Mouse (Mus musculus): ENCODE measurements around the gene Wdr62. TPM values are rescaled to one million over a fixed set of nuclear protein-coding genes. Genes with fewer than 3 reads are reported as not detected.

Wdr62 gene
- polyA plus RNA-seq, 1 experiment from 2014 or later = 8.7 TPM

DNA sequence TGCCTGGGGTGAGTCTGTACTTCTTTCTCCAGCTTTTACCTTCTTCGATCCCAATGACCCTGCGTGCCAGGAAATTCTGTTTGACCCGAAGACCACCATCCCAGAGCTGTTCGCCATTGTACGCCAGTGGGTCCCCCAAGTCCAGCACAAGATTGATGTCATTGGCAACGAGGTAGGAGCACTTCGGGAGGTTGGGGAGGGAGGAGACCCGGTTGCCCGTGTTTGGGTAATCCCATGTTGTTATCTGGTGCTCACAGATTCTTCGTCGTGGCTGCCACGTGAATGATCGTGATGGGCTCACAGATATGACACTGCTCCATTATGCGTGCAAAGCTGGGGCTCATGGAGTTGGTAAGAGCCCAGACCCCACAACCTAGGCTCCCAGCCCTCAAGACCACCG is 16.6 kb upstream of the Wdr62 start:
- Histone ChIP-seq H3K9me3 (ENCODE audit: control insufficient read depth, low read length) (no peaks in the 10 kb centered on the region), H3K4me1 (ENCODE audit: control insufficient read depth in 2 of 2, insufficient read depth in 2 of 2, low read length in 2 of 2) (peaks cover 0 to 2% of the 10 kb centered on the region in 2 experiments; a peak in 1 of 4 replicates), H3K9ac (ENCODE audit: low read length) (no peak overlapping the region), H3K4me3 (ENCODE audit: control insufficient read depth in 1 of 2, insufficient read depth in 1 of 2, low read depth in 1 of 2, low read length in 2 of 2) (no peak overlapping the region), H3K27me3 (ENCODE audit: control insufficient read depth, insufficient read depth, low read length) (no peaks in the 10 kb centered on the region), H3K27ac (replicated peaks in 1 of 2; ENCODE audit: control insufficient read depth in 1 of 2, insufficient read depth in 1 of 2, low read depth in 2 of 2, low read length in 2 of 2) (no peak overlapping the region), H3K4me2 (ENCODE audit: low read length) (no peak overlapping the region), H3K36me3 (ENCODE audit: control insufficient read depth, insufficient read depth, low read length) (0 out of 2 replicates have a peak, but pooled peaks cover 8% of the 10 kb centered on the region)
- no peak for ATAC-seq (ENCODE audit: insufficient number of reproducible peaks, insufficient read depth, low FRiP score, low read depth)
- 89% methylated on average over 15 of the region's 15 CpGs for WGBS

DNA sequence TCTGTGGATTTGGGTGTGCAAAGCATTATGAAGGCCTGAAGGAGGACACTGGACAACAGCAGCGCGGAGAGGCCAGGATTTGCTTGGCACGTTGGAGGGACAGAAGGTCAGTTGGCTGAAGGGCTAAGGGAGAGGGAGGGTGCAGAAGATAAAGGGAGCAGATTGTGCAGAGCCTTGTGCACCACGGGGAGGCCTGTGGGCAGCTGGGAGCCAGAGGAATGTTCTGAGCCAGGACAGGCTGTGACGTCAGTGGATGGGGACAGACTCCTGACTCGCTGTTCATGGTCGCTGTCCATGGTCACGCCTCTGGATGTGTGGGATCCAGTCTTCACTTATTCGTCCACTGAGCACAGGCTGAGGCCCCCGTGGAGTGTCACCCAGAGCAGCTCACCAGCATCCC is 14.9 kb upstream of the Wdr62 start:
- Histone ChIP-seq H3K4me3 (ENCODE audit: control insufficient read depth in 1 of 2, insufficient read depth in 1 of 2, low read depth in 1 of 2, low read length in 2 of 2) (no peak overlapping the region), H3K9ac (ENCODE audit: low read length) (no peak overlapping the region), H3K4me2 (ENCODE audit: low read length) (no peak overlapping the region), H3K9me3 (ENCODE audit: control insufficient read depth, low read length) (no peaks in the 10 kb centered on the region), H3K4me1 (ENCODE audit: control insufficient read depth in 2 of 2, insufficient read depth in 2 of 2, low read length in 2 of 2) (peaks cover 6 to 7% of the 10 kb centered on the region in 2 experiments; a peak in 3 of 4 replicates), H3K27ac (replicated peaks in 1 of 2; ENCODE audit: control insufficient read depth in 1 of 2, insufficient read depth in 1 of 2, low read depth in 2 of 2, low read length in 2 of 2) (no peak overlapping the region), H3K36me3 (ENCODE audit: control insufficient read depth, insufficient read depth, low read length) (0 out of 2 replicates have a peak, but pooled peaks cover 8% of the 10 kb centered on the region), H3K27me3 (ENCODE audit: control insufficient read depth, insufficient read depth, low read length) (no peaks in the 10 kb centered on the region)
- 36% methylated on average over 10 of the region's 10 CpGs for WGBS
- peak; percentile 40; the same call in 1 of the 2 replicates for ATAC-seq (ENCODE audit: insufficient number of reproducible peaks, insufficient read depth, low FRiP score, low read depth)

DNA sequence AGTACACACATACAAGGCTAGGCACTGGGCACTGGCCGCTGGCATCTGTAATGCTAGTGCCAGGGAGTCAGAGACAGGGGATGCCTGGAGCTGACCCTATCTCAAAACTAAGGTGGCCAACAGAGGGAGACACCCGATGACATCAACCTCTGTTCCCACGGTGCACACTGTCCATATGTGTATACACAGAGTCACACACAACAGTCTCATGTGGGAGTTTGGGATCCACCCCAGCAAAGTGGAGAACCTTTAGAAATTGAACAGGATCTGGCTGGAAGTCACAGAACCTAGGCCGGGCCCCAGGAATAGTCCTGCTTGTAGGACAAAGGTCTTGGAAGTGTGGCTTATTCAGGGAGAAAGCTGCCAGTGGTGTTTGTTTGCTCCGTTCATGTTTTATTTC is 14.1 kb upstream of the Wdr62 start:
- Histone ChIP-seq H3K4me2 (ENCODE audit: low read length) (no peak overlapping the region), H3K36me3 (ENCODE audit: control insufficient read depth, insufficient read depth, low read length) (0 out of 2 replicates have a peak, but pooled peaks cover 8% of the 10 kb centered on the region), H3K4me1 (ENCODE audit: control insufficient read depth in 2 of 2, insufficient read depth in 2 of 2, low read length in 2 of 2) (peaks cover 6 to 7% of the 10 kb centered on the region in 2 experiments; a peak in 3 of 4 replicates), H3K4me3 (ENCODE audit: control insufficient read depth in 1 of 2, insufficient read depth in 1 of 2, low read depth in 1 of 2, low read length in 2 of 2) (no peak overlapping the region), H3K9me3 (ENCODE audit: control insufficient read depth, low read length) (no peaks in the 10 kb centered on the region), H3K27ac (replicated peaks in 1 of 2; ENCODE audit: control insufficient read depth in 1 of 2, insufficient read depth in 1 of 2, low read depth in 2 of 2, low read length in 2 of 2) (no peak overlapping the region), H3K9ac (ENCODE audit: low read length) (no peak overlapping the region), H3K27me3 (ENCODE audit: control insufficient read depth, insufficient read depth, low read length) (no peaks in the 10 kb centered on the region)
- WGBS = 85% methylated on average over 5 of the region's 5 CpGs
- no peak for ATAC-seq (ENCODE audit: insufficient number of reproducible peaks, insufficient read depth, low FRiP score, low read depth)

DNA sequence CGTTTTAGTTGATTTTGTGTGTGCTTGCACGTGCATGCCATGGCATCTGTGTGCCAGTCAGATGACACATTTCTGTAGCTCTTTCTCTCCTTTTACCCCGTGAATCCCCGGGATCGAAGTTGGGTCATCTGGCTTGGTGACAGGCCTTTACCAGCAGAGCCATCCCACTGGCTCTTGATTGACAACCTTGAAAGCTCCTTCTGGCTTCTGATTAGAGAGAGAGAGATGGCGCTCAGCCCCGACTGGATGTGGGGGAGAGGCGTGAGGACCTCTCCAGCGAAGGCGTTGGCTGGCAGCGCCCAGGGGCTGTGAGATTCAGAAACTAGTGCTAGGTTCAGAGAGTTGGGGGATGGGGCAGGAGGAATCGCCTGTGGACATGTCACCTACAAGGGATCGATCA is 13.6 kb upstream of the Wdr62 start:
- Histone ChIP-seq H3K9me3 (ENCODE audit: control insufficient read depth, low read length) (no peaks in the 10 kb centered on the region), H3K4me2 (ENCODE audit: low read length) (no peak overlapping the region), H3K4me1 (ENCODE audit: control insufficient read depth in 2 of 2, insufficient read depth in 2 of 2, low read length in 2 of 2) (peaks cover 6 to 7% of the 10 kb centered on the region in 2 experiments; a peak in 3 of 4 replicates), H3K27me3 (ENCODE audit: control insufficient read depth, insufficient read depth, low read length) (no peaks in the 10 kb centered on the region; the same call in 1 of the 2 replicates), H3K36me3 (ENCODE audit: control insufficient read depth, insufficient read depth, low read length) (0 out of 2 replicates have a peak, but pooled peaks cover 8% of the 10 kb centered on the region), H3K27ac (replicated peaks in 1 of 2; ENCODE audit: control insufficient read depth in 1 of 2, insufficient read depth in 1 of 2, low read depth in 2 of 2, low read length in 2 of 2) (no peak overlapping the region), H3K9ac (ENCODE audit: low read length) (no peak overlapping the region), H3K4me3 (ENCODE audit: control insufficient read depth in 1 of 2, insufficient read depth in 1 of 2, low read depth in 1 of 2, low read length in 2 of 2) (no peak overlapping the region)
- 54% methylated on average over 13 of the region's 13 CpGs for WGBS
- no peak for ATAC-seq (ENCODE audit: insufficient number of reproducible peaks, insufficient read depth, low FRiP score, low read depth)

DNA sequence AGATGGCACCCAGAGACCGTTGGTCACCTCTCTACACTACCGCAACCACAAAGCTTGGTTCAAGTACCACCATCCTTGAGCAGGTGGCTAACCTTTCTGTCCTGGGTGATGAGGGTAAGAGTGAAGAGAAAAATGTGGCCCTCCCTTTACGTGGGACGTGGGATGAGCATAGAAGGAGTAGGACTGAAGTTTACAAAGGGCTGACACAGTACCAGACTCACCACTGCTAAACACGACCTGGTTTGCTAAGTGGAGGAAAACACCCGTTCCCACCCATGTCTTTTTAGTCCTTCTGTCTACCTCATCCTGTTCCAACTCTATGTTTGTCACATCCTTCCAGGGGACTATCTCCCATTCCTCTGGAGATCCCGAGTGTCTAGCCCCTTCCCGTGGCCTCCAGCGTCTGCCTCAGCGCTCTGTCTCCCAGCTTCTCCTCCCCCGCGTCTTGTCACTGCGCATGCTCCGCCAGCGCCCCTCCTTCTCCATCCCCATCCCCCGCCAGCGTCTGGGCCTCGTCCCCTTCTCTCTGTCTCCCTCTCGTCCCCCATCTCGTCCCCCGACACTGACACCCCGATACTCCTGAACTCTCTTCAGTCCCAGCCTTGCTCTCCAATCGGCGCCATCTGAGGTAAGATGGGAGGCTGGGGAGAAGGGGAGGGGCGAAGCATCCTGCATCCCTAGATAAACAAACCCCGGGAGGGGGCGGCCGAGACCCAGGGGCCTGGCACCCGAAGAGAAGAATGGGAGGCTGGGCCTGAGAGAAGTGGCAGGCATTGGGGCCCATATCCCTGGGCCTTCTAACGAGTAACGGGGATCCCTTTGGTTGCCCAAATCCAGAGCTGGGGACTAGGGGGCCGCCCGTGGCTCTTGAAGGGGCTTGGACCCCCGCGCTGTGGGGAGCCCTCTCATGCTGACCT is 11.3 kb upstream of the Wdr62 start, which contains the start of gene Clip3:
TSS of gene Clip3 (plus strand) at position 514 of the 917 bp plus-strand sequence.
- H3K9ac ChIP-seq (ENCODE audit: low read length) = peak within 1 kb of the TSS; percentile 69
- H3K9me3 ChIP-seq (ENCODE audit: control insufficient read depth, low read length) = no peaks in the 10 kb centered on the region
- H3K4me2 ChIP-seq (ENCODE audit: low read length) = peak within 1 kb of the TSS; percentile 56
- H3K27me3 ChIP-seq (ENCODE audit: control insufficient read depth, insufficient read depth, low read length) = no peaks in the 10 kb centered on the region; the same call in 1 of the 2 replicates
- no peak for ATAC-seq (ENCODE audit: insufficient number of reproducible peaks, insufficient read depth, low FRiP score, low read depth)
- peak within 1 kb of the TSS; percentile 51 to 77 for H3K4me3 ChIP-seq (ENCODE audit: control insufficient read depth in 1 of 2, insufficient read depth in 1 of 2, low read depth in 1 of 2, low read length in 2 of 2)
- H3K27ac ChIP-seq (replicated peaks in 1 of 2; ENCODE audit: control insufficient read depth in 1 of 2, insufficient read depth in 1 of 2, low read depth in 2 of 2, low read length in 2 of 2) = peak within 1 kb of the TSS; percentile 15 to 28; a peak in 2 of 4 replicates
- WGBS = 7% methylated on average over 35 of the region's 35 CpGs
- peaks cover 6 to 7% of the 10 kb centered on the region in 2 experiments; a peak in 3 of 4 replicates for H3K4me1 ChIP-seq (ENCODE audit: control insufficient read depth in 2 of 2, insufficient read depth in 2 of 2, low read length in 2 of 2)
- no peaks in the 10 kb centered on the region for H3K36me3 ChIP-seq (ENCODE audit: control insufficient read depth, insufficient read depth, low read length)

DNA sequence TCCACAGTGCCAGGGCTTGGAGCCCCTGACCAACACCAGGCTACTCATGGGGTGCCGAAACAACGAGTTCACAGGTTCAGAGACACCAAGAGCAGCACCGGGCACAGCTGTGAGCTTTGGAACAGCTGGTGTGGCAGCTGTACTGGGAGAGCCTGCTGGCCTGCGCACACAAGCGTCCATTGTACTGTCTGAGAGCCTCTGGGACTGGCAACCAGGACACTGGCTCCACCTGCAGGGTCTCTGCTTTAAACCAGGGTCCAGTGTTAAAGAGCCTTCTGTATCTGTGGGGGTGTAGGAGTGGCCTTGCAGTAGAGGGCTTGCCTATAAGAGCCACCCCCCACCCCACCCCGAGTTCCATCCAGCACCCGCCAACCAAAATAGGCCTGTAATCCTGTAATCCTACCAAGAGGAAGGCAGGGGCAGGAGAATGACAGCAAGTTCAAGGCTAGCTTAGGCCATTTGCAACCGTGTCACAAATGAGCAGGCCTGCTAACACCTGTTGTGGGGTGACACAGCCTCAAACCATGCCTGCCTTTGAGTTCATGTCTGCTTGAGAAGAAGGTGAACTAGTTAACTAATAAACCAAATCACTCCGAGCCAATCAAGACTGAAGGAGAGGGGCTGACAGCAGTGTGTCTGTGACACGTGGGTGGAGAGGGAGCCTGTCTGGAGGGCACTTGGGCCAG is 9.6 kb upstream of the Wdr62 start:
- ATAC-seq (ENCODE audit: insufficient number of reproducible peaks, insufficient read depth, low FRiP score, low read depth) = peak; percentile 56; the same call in 1 of the 2 replicates
- Histone ChIP-seq H3K27ac (replicated peaks in 1 of 2; ENCODE audit: control insufficient read depth in 1 of 2, insufficient read depth in 1 of 2, low read depth in 2 of 2, low read length in 2 of 2) (no peak overlapping the region), H3K9ac (ENCODE audit: low read length) (no peak overlapping the region)

DNA sequence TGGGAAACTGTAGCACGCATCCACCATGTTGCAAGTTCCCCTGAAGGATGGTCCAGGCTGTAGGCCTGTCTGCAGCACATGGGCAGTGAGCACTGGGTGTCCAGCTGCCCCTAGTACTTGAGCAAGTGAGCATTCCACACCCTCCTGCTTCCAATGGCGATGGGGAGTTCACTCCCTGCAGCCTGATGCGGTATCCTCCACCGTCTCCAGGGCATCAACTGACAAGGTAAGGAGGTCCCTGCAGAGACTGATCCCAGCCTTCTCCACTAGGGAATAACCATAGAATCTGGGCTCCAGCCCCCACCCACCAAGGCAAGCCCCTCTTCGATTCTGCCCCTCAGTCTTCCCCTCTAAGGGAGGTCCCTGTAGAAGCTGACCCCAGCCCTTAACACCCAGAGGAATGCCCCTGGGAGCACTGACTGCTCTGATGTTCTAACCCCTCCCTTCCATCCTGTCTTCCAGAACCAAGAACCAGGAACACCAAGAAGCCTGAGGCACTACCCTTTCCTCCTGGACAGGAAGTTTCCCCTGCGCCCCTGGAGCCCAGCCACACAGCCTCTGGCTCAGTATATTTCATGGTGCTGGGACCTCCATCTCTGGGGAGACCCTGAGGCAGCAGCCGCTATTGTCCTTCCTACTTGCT is 9.0 kb upstream of the Wdr62 start:
- Histone ChIP-seq H3K9ac (ENCODE audit: low read length) (no peak overlapping the region), H3K27ac (replicated peaks in 1 of 2; ENCODE audit: control insufficient read depth in 1 of 2, insufficient read depth in 1 of 2, low read depth in 2 of 2, low read length in 2 of 2) (no peak overlapping the region)

More for the DNA sequence above, 9.6 kb upstream of the Wdr62 start:
- Histone ChIP-seq H3K4me3 (ENCODE audit: control insufficient read depth in 1 of 2, insufficient read depth in 1 of 2, low read depth in 1 of 2, low read length in 2 of 2) (no peak overlapping the region), H3K27me3 (ENCODE audit: control insufficient read depth, insufficient read depth, low read length) (no peaks in the 10 kb centered on the region; the same call in 1 of the 2 replicates), H3K36me3 (ENCODE audit: control insufficient read depth, insufficient read depth, low read length) (no peaks in the 10 kb centered on the region), H3K4me2 (ENCODE audit: low read length) (no peak overlapping the region), H3K9me3 (ENCODE audit: control insufficient read depth, low read length) (no peaks in the 10 kb centered on the region), H3K4me1 (ENCODE audit: control insufficient read depth in 2 of 2, insufficient read depth in 2 of 2, low read length in 2 of 2) (peaks cover 6 to 7% of the 10 kb centered on the region in 2 experiments; a peak in 3 of 4 replicates)
- WGBS = 54% methylated on average over 10 of the region's 10 CpGs

More for the DNA sequence above, 9.0 kb upstream of the Wdr62 start:
- Histone ChIP-seq H3K4me1 (ENCODE audit: control insufficient read depth in 2 of 2, insufficient read depth in 2 of 2, low read length in 2 of 2) (peaks cover 6 to 7% of the 10 kb centered on the region in 2 experiments; a peak in 3 of 4 replicates), H3K36me3 (ENCODE audit: control insufficient read depth, insufficient read depth, low read length) (no peaks in the 10 kb centered on the region), H3K4me2 (ENCODE audit: low read length) (no peak overlapping the region), H3K27me3 (ENCODE audit: control insufficient read depth, insufficient read depth, low read length) (no peaks in the 10 kb centered on the region; the same call in 1 of the 2 replicates), H3K4me3 (ENCODE audit: control insufficient read depth in 1 of 2, insufficient read depth in 1 of 2, low read depth in 1 of 2, low read length in 2 of 2) (no peak overlapping the region), H3K9me3 (ENCODE audit: control insufficient read depth, low read length) (no peaks in the 10 kb centered on the region)
- ATAC-seq (ENCODE audit: insufficient number of reproducible peaks, insufficient read depth, low FRiP score, low read depth) = no peak
- WGBS = 55% methylated on average over 7 of the region's 7 CpGs

Measured in heart, embryonic 14.5 days (tissue).